Mouse (Mus musculus) spleen, adult 2 months (tissue): ENCODE results near the gene Ooep. TPM values are rescaled to one million over a fixed set of nuclear protein-coding genes. Genes with fewer than 3 reads are reported as not detected.

Experiments used
- DNase-seq, 2 experiments: peaks; one replicate each; pipeline versions ENCODE4 v3.0.0 to v3.0.0-alpha.2; 2012 to 2021; ENCODE audit warnings: low spot score in 2 of 2, low read depth in 1 of 2
- H3K27ac ChIP-seq: fragments of 200-500 bp; 2 replicates; pipeline ENCODE4 v1.5.1; 2012; ENCODE audit warnings: low read length, inconsistent platforms; ENCODE audit not compliant: insufficient read depth
- H3K27me3 ChIP-seq: fragments of 200-500 bp; 2 replicates; pipeline ENCODE4 v1.6.1; 2012; ENCODE audit warnings: mild to moderate bottlenecking, moderate library complexity, low read length, inconsistent platforms; ENCODE audit not compliant: control insufficient read depth, insufficient read depth
- H3K36me3 ChIP-seq: fragments of 200-500 bp; 2 replicates; pipeline ENCODE4 v1.6.1; 2012; ENCODE audit warnings: mild to moderate bottlenecking, low read length, inconsistent platforms; ENCODE audit not compliant: control insufficient read depth, insufficient read depth
- H3K4me1 ChIP-seq: fragments of 200-500 bp; 2 replicates; pipeline ENCODE4 v1.6.1; 2011; ENCODE audit warnings: inconsistent platforms; ENCODE audit not compliant: control insufficient read depth, insufficient read depth, insufficient read length
- H3K4me3 ChIP-seq: fragments of 200-500 bp; 2 replicates; pipeline ENCODE4 v1.5.1; 2011; ENCODE audit warnings: mild to moderate bottlenecking, inconsistent platforms; ENCODE audit not compliant: insufficient read depth, insufficient read length; ENCODE audit errors: extremely low read depth
- CTCF ChIP-seq: fragments of 200-500 bp; IDR thresholded peaks from 2 replicates; pipeline ENCODE4 v1.5.1; 2011; ENCODE audit warnings: mild to moderate bottlenecking, inconsistent platforms; ENCODE audit not compliant: insufficient read depth, insufficient read length, insufficient replicate concordance; ENCODE audit errors: extremely low read depth
- POLR2A ChIP-seq: fragments of 200-500 bp; IDR thresholded peaks from 2 replicates; pipeline ENCODE4 v1.6.1; 2011; ENCODE audit warnings: low read depth, low read length, inconsistent platforms
- WGBS: fragments of 180-500 bp; shearing (Covaris S2); methylation state at CpG from one replicate; pipeline ENCODE4 v1.1.7; 2018; 5-methylcytosine and 5-hydroxymethylcytosine counted together
- polyA plus RNA-seq: library from polyadenylated mRNA; depleted of rRNA; stranded (reverse); fragments of >200 nt; gene quantifications from 2 replicates; pipeline ENCODE4 v1.2.3, GENCODE M21; 2012; rRNA removed

Ooep gene
- polyA plus RNA-seq = not detected in 2 replicates

GRCm38 (mm10) chr9:78378113-78378785 is at the start of gene Ooep:
TSS of gene Ooep (minus strand) at chr9:78378725.
- Histone ChIP-seq H3K27me3 (no peaks in the 10 kb centered on the region), H3K4me1 (no peaks in the 10 kb centered on the region), H3K36me3 (no peaks in the 10 kb centered on the region), H3K27ac (no peak within 1 kb of the TSS), H3K4me3 (no peak within 1 kb of the TSS)
- DNase-seq = no peak
- no peak for TF ChIP-seq CTCF
- TF ChIP-seq POLR2A = no peak
- 12% methylated on average over 22 of the region's 23 CpGs for WGBS

DNA sequence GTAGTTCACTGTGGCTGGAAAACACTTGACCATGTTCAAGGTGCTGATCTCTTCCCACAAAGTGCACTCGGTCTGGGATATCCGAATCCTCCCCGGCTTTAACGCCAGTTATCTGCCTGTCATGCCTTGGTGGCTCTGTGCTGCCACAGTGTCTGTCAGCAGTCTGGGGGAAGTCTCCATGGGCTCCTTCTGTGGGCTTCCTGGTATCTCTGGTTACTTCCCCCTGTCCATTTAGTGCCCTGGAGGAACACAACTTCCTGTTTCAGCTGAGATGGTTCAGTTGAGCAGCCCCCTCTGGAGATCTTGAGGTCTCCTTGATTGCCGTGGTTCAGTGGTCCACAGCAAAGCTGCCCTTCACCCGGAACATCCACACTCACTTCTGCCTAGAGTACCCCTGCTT is 49.7 kb upstream of the Ooep start:
- no peaks in the 10 kb centered on the region for H3K36me3 ChIP-seq
- no peaks in the 10 kb centered on the region for H3K27me3 ChIP-seq
- no peak overlapping the region for H3K4me3 ChIP-seq
- 33% methylated on average over 6 of the region's 6 CpGs for WGBS
- peak in 1 of 2 experiments; percentile 13 for DNase-seq
- peaks cover 22% of the 10 kb centered on the region for H3K4me1 ChIP-seq
- TF ChIP-seq POLR2A (no peak), CTCF (no peak)
- peak overlapping the region; percentile 19 for H3K27ac ChIP-seq

DNA sequence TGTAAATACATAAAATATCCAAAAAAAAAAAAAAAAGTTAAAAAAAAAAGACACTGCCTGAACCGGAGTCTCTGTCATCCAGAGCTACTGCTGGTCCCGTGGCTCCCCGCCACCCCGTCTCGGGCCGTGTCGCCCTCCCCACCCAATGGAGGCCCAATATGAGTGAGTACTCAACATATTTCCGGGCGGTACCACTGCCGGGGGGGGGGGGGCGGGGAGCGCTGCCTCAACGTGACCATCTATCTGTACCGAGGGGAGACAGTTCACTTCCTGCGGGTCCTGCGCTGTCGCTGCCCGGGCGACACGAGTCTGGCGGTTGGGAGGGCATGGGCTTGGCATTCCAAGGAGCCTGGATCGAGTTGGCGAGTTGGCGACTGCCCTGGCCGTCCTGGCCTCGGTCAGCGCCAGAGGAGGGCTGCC is 48.8 kb upstream of the Ooep start:
- H3K4me3 ChIP-seq = peak overlapping the region; percentile 60
- H3K27ac ChIP-seq = no peak overlapping the region
- 29% methylated on average over 27 of the region's 27 CpGs for WGBS
- peaks cover 22% of the 10 kb centered on the region for H3K4me1 ChIP-seq
- TF ChIP-seq POLR2A (no peak), CTCF (no peak)
- H3K27me3 ChIP-seq = no peaks in the 10 kb centered on the region
- H3K36me3 ChIP-seq = no peaks in the 10 kb centered on the region
- DNase-seq = peak in 1 of 2 experiments; percentile 18

GRCm38 (mm10) chr9:78401596-78401995 is 23.1 kb upstream of the Ooep start:
- Histone ChIP-seq H3K27me3 (peaks cover 2% of the 10 kb centered on the region; the same call in 1 of the 2 replicates), H3K4me3 (no peak overlapping the region), H3K4me1 (no peaks in the 10 kb centered on the region), H3K36me3 (no peaks in the 10 kb centered on the region), H3K27ac (no peak overlapping the region)
- TF ChIP-seq CTCF (no peak), POLR2A (no peak)
- 90% methylated on average over 7 of the region's 7 CpGs for WGBS
- DNase-seq = no peak

GRCm38 (mm10) chr9:78400570-78400969 is 22.0 kb upstream of the Ooep start:
- Histone ChIP-seq H3K27ac (no peak overlapping the region), H3K36me3 (no peaks in the 10 kb centered on the region), H3K4me3 (no peak overlapping the region), H3K27me3 (peaks cover 10% of the 10 kb centered on the region), H3K4me1 (peaks cover 7% of the 10 kb centered on the region)
- DNase-seq = no peak
- 81% methylated on average over 5 of the region's 5 CpGs for WGBS
- TF ChIP-seq CTCF = no peak

DNA sequence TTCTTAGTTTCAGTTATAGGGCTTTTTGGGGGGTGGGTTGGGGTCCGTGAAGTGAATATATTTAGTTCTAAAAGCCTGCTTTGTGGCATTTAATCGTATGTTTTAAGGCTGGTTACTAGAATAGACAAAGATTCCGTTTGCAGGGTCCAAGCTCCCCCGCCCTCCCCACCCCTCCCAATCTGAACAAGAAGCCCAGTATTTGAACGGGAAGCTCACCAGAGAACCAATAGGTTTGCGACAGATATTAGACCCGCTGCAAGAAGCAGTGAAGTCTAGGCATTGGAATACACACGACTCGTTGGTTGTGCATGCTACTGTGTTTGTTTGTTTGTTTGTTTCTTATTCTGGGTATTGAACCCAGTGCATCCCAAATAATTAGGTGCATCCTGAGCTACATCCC is 18.0 kb upstream of the Ooep start:
- WGBS = 65% methylated on average over 9 of the region's 9 CpGs
- H3K27me3 ChIP-seq = peaks cover 12% of the 10 kb centered on the region
- no peak for TF ChIP-seq CTCF
- TF ChIP-seq POLR2A = no peak

DNA sequence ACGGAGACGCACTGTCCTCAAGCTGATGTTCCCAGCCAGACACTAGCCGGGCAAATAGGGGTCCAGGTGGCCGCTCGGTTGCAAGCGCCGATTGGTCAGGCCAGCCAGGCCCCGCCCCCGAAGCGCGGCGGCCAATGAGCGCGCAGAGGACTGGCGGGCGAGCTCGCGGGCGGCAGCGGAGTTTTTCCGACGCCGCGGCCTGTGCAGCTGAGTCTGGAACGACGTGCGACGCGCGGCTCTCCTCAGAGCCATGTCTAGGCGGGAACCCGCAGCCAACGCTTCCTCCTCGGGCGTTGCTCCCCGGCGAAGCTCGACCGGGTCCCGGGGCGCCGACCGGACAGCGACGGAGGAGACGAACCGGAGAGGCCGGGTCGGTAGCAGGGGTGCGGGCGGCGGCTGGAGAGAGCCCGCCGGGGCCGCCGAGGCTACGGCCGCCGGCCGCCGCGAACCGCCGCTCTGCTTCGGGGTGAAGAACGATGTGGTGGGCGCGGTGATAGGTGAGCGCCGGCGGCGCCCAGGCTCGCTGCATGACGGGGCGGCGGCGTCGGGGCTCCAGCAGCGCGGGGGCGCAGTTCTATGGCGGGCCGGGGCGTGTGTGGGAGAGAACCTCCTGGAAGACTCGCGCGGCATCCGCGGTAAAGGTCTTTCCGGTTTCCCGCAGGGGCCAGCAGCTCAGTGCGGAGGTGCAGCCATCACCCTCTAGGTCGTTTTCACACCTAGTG is 17.3 kb upstream of the Ooep start, which contains the start of gene Ddx43:
Ddx43 (plus strand) TSS at position 148 of the 722 bp plus-strand sequence.
- Histone ChIP-seq H3K27me3 (peaks cover 12% of the 10 kb centered on the region), H3K27ac (no peak within 1 kb of the TSS), H3K4me3 (peak within 1 kb of the TSS; percentile 58; the same call in 1 of the 2 replicates), H3K36me3 (no peaks in the 10 kb centered on the region), H3K4me1 (peaks cover 8% of the 10 kb centered on the region)
- 2% methylated on average over 92 of the region's 93 CpGs for WGBS
- TF ChIP-seq POLR2A = no peak
- TF ChIP-seq CTCF = no peak
- DNase-seq = peak in 1 of 2 experiments; percentile 24

More for the DNA sequence above, 18.0 kb upstream of the Ooep start:
- H3K4me3 ChIP-seq = no peak overlapping the region
- H3K36me3 ChIP-seq = no peaks in the 10 kb centered on the region
- no peak for DNase-seq
- H3K4me1 ChIP-seq = peaks cover 8% of the 10 kb centered on the region
- no peak overlapping the region for H3K27ac ChIP-seq
